Mouse (Mus musculus) midbrain, postnatal 0 days (tissue): Measurements from ENCODE around the gene Tcf23. TPM values are rescaled to one million over a fixed set of nuclear protein-coding genes. Genes with fewer than 3 reads are reported as not detected.

Source experiments
- ATAC-seq: fragments of 200-750 bp; cut with Nextera tagmentation; 2 replicates; pipeline ENCODE4 v1.8.0; 2017; ENCODE audit warnings: moderate number of reproducible peaks, mild to moderate bottlenecking, moderate TSS enrichment, moderate library complexity; ENCODE audit not compliant: low FRiP score
- DNase-seq: peaks from one replicate; pipeline ENCODE4 v3.0.0-alpha.2; 2015; ENCODE audit warnings: low spot score
- H3K27ac ChIP-seq: fragments of 300-500 bp; sonication (generic); 2 replicates; pipeline ENCODE4 v1.5.1; 2014; ENCODE audit warnings: low read depth, mild to moderate bottlenecking, low read length, mixed read lengths
- H3K27me3 ChIP-seq: fragments of 300-500 bp; sonication (generic); 2 replicates; pipeline ENCODE4 v1.6.1; 2014; ENCODE audit warnings: low read length, control low read depth, mixed read lengths; ENCODE audit not compliant: insufficient read depth
- H3K36me3 ChIP-seq: fragments of 300-500 bp; sonication (generic); 2 replicates; pipeline ENCODE4 v1.6.1; 2014; ENCODE audit warnings: low read length, control low read depth, mixed read lengths; ENCODE audit not compliant: insufficient read depth
- H3K4me1 ChIP-seq: fragments of 300-500 bp; sonication (generic); 2 replicates; pipeline ENCODE4 v1.6.1; 2014; ENCODE audit warnings: mild to moderate bottlenecking, control low read depth, antibody characterized with exemption, low read length, mixed read lengths; ENCODE audit not compliant: insufficient read depth
- H3K4me2 ChIP-seq: fragments of 300-500 bp; sonication (generic); 2 replicates; pipeline ENCODE4 v1.6.1; 2014; ENCODE audit warnings: low read depth, mild to moderate bottlenecking, low read length, mixed read lengths; ENCODE audit not compliant: poor library complexity, severe bottlenecking
- H3K4me3 ChIP-seq: fragments of 300-500 bp; sonication (generic); 2 replicates; pipeline ENCODE4 v1.5.1; 2014; ENCODE audit warnings: low read depth, mild to moderate bottlenecking, low read length, moderate library complexity
- H3K9ac ChIP-seq: fragments of 300-500 bp; sonication (generic); replicated peaks from 2 replicates; pipeline ENCODE4 v1.6.1; 2014; ENCODE audit warnings: mild to moderate bottlenecking, low read length, moderate library complexity, mixed read lengths; ENCODE audit not compliant: poor library complexity, severe bottlenecking
- H3K9me3 ChIP-seq: fragments of 300-500 bp; sonication (generic); 2 replicates; pipeline ENCODE4 v1.6.1; 2016; ENCODE audit warnings: low read length, control low read depth
- CTCF ChIP-seq: IDR thresholded peaks from 2 replicates; pipeline ENCODE4 v1.5.1; 2016; ENCODE audit warnings: antibody characterized with exemption, mild to moderate bottlenecking
- WGBS: fragments of 180-500 bp; shearing (Covaris S2); extraction: QIAGEN DNeasy Blood & Tissue Kit; methylation state at CpG from one replicate; pipeline ENCODE4 v1.1.7; 2014; 5-methylcytosine and 5-hydroxymethylcytosine counted together
- polyA plus RNA-seq: library from polyadenylated mRNA; unstranded; fragments of >200 nt; fragmentation: Nextera tagmentation; extraction: Ambion mirVana; gene quantifications from 2 replicates; pipeline ENCODE4 v1.2.1, GENCODE M21; 2015
- total RNA-seq: library from RNA; depleted of rRNA; stranded (reverse); fragments of >200 nt; gene quantifications from 2 replicates; pipeline ENCODE4 v1.2.3, GENCODE M21; 2014; rRNA removed

The Tcf23 gene
- total RNA-seq (0.05 TPM in 1 of 2 replicates, not detected in the other), polyA plus RNA-seq (0.07 and 0.09 TPM in 2 replicates)

- no peak for TF ChIP-seq CTCF
- 66% methylated on average over 8 of the region's 8 CpGs for WGBS
- no peaks in the 10 kb centered on the region for H3K36me3 ChIP-seq
- no peak within 1 kb of the TSS for H3K27ac ChIP-seq
- no peaks in the 10 kb centered on the region for H3K27me3 ChIP-seq
- no peak for DNase-seq
- no peak within 1 kb of the TSS for H3K4me3 ChIP-seq
- no peak for ATAC-seq
- H3K9me3 ChIP-seq, result no peaks in the 10 kb centered on the region
- no peaks in the 10 kb centered on the region for H3K4me1 ChIP-seq
- H3K4me2 ChIP-seq, result no peak within 1 kb of the TSS
- no peak within 1 kb of the TSS for H3K9ac ChIP-seq
These were observed at the start of gene Tcf23 for GRCm38 (mm10) chr5:30968416-30968815. Gene Tcf23 (plus strand): TSS chr5:30968662.

- DNase-seq (no peak), ATAC-seq (no peak)
- WGBS, result 79% methylated on average over 8 of the region's 8 CpGs
- no peaks in the 10 kb centered on the region for H3K27me3 ChIP-seq
- H3K9ac ChIP-seq, result no peak overlapping the region
- TF ChIP-seq CTCF, result no peak
- H3K4me1 ChIP-seq, result peaks cover 3% of the 10 kb centered on the region; the same call in 1 of the 2 replicates
- H3K4me2 ChIP-seq, result no peak overlapping the region
- no peaks in the 10 kb centered on the region for H3K9me3 ChIP-seq
- H3K36me3 ChIP-seq, result no peaks in the 10 kb centered on the region
- H3K27ac ChIP-seq, result no peak overlapping the region
- H3K4me3 ChIP-seq, result no peak overlapping the region
These were observed 49.8 kb upstream of the Tcf23 start for GRCm38 (mm10) chr5:30918691-30919090.

- H3K9me3 ChIP-seq, result no peaks in the 10 kb centered on the region
- no peak overlapping the region for H3K4me3 ChIP-seq
- no peaks in the 10 kb centered on the region for H3K27me3 ChIP-seq
- H3K4me1 ChIP-seq, result peaks cover 3% of the 10 kb centered on the region; the same call in 1 of the 2 replicates
- H3K27ac ChIP-seq, result no peak overlapping the region; the same call in 1 of the 2 replicates
- no peak overlapping the region for H3K9ac ChIP-seq
- TF ChIP-seq CTCF, result no peak
- WGBS, result 68% methylated on average over 11 of the region's 11 CpGs
- ATAC-seq (no peak), DNase-seq (no peak)
- no peaks in the 10 kb centered on the region for H3K36me3 ChIP-seq
- H3K4me2 ChIP-seq, result no peak overlapping the region
These were observed 48.4 kb upstream of the Tcf23 start for GRCm38 (mm10) chr5:30919831-30920614.

GRCm38 (mm10) chr5:30920621-30921020 is 47.8 kb upstream of the Tcf23 start:
- no peaks in the 10 kb centered on the region for H3K27me3 ChIP-seq
- H3K36me3 ChIP-seq, result no peaks in the 10 kb centered on the region
- no peak for ATAC-seq
- no peaks in the 10 kb centered on the region for H3K9me3 ChIP-seq
- no peak overlapping the region for H3K4me3 ChIP-seq
- 66% methylated on average over 19 of the region's 19 CpGs for WGBS
- H3K9ac ChIP-seq, result no peak overlapping the region
- H3K27ac ChIP-seq, result no peak overlapping the region
- DNase-seq, result no peak
- TF ChIP-seq CTCF, result no peak
- H3K4me2 ChIP-seq, result peak overlapping the region; percentile 88; the same call in 1 of the 2 replicates
- peaks cover 1% of the 10 kb centered on the region; the same call in 1 of the 2 replicates for H3K4me1 ChIP-seq

- peak; percentile 92 for DNase-seq
- no peaks in the 10 kb centered on the region for H3K27me3 ChIP-seq
- peak; percentile 89 for TF ChIP-seq CTCF
- ATAC-seq, result peak; percentile 74
- H3K9ac ChIP-seq, result peak within 1 kb of the TSS; percentile 65
- H3K4me1 ChIP-seq, result no peaks in the 10 kb centered on the region
- H3K36me3 ChIP-seq, result no peaks in the 10 kb centered on the region
- 2% methylated on average over 35 of the region's 40 CpGs for WGBS
- H3K4me3 ChIP-seq, result peak within 1 kb of the TSS; percentile 55
- H3K9me3 ChIP-seq, result no peaks in the 10 kb centered on the region
- H3K4me2 ChIP-seq, result peak within 1 kb of the TSS; percentile 88
- H3K27ac ChIP-seq, result peak within 1 kb of the TSS; percentile 55
These were observed 47.0 kb upstream of the Tcf23 start, which contains the start of gene Khk for GRCm38 (mm10) chr5:30921256-30922033. Gene Khk (plus strand): TSS chr5:30921431.
